Mouse (Mus musculus): ENCODE data around the gene Zfp865.
A peak's percentile ranks its signal among the peaks of the same experiment; 100 is the strongest.

Gene Zfp865

DNA sequence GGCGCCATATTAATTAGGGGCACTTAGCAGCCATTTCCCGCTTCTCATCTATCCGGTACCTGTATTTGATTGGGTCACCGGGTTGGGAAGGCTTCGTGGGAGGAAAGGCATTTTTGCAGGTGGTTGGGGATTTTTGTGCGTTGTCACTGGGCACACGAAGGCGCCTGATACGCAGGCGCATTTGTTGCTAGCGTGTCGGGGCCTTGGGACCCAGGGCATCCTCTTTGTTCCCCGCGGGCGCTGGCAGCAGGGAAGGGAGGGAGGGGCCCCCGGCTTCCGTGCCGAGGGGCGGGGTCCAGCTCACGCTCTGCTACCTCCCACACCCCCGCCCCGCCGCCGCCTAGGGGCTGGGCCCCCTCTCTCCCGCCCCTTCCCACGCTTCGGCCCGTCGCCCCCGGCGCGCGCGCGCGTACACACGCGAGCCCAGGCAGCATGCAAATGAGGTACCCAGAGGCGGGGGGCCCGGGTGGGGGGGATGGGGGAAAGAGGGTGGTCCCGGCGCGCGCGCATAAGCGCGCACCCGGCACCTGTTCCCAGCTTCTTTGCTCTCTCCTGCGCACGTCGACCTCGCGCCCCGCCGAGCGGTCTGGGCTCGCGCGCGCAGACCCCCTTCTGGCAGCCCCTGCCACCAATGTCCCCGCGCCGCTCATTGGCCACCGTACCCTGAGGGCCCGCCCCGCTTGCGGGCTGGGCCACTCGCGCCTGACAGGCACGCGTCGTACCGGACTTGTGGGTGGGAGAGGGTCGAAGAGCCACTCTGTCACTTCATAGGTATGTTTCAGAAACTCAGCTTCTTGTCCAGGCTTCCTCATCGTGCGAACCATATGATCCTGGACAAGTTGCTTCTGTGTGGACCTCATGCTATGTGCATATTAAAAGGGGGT lies 4.8 kb upstream of the Zfp865 start, which contains the start of gene Gm44973:
Gene Gm44973, plus strand, starts transcription at position 379 of the 884 bp plus-strand sequence.
- peak; percentile 99 for DNase-seq (ENCODE audit: low read depth)

DNA sequence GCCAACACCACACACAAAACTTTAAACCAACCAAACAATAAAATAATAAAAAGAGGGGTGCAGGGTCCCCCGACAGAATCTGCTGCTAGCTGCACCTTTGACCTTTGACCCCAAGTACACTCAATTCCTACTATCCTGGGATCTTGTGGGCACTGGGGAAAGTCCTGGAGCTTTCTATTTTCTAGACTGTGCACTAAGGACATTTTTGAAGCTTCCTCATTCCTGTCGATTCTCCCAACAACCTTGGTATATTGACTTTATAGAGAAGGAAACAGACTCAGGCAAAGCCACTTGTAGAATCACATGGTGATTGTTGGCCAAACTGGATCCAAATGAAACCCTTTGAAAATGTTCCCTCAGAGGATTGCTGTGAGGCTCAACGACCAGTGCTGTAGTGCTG lies 4.1 kb upstream of the Zfp865 start:
- DNase-seq (ENCODE audit: low read depth): no peak

DNA sequence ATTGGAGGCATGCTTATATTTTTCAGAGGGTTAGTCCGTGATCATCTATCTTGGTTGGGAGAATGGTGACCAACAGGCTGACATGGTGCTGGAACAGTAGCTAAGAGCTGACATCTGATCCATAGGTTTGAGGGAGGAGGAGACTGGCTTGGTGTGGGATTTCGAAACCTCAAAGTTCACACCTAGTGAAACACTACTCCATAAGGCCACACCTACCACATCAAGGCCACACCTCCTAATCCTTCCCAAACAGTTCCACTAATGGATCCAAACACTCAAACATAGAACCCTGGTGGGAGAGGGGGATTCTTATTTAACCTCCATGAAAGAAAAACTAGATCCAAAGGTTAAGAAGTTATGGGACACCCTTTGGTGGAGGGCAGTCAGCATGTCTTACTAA lies 3.3 kb upstream of the Zfp865 start:
- DNase-seq (ENCODE audit: low read depth): peak; percentile 32

- no peak for DNase-seq (ENCODE audit: low read depth)
These were observed 2.8 kb upstream of the Zfp865 start for GRCm38 (mm10) chr7:5017352-5017751.

DNA sequence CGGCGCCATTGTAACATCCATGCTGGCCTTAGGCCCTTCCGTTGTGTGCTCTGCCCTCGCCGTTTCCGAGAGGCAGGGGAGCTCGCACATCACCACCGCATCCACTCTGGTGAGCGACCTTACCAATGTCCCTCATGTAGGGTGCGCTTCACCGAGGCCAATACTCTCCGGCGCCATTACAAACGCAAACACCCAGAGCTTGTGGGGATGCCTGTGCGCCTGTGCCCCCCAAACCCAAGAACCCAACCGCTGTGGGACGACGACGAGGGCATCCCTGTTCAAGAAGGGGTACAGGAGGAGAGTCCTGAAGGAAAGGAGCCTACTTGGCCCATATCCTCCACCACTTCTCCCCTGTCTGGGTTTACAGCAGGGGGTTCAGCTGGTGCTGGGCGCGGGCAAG lies 2.2 kb upstream of the Zfp865 start:
- DNase-seq (ENCODE audit: low read depth): no peak

- peak; percentile 29 for DNase-seq (ENCODE audit: low read depth)
These were observed 600 bp upstream of the Zfp865 start for GRCm38 (mm10) chr7:5019576-5019975.

DNA sequence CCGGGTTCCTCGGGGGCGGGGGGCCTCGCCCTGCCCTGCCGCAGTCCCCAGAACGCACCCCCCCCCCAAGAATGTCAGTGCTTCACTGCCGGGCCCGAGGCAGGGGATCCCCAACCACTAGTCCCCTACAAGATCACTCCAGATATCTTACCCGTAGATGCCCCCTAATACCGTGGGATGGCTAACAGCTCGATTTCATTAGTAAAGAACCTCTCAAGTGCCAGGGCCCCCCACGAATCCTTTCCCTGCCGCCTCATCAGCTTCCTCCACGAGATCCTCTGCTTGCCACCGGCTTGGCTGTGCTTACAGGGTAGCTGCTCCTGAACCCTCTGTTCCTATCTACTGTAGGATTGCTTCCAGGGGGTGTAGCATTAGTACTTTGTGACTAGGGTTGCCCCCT lies 509 bp downstream of the Zfp865 start:
- peak; percentile 53 for DNase-seq (ENCODE audit: low read depth)

DNA sequence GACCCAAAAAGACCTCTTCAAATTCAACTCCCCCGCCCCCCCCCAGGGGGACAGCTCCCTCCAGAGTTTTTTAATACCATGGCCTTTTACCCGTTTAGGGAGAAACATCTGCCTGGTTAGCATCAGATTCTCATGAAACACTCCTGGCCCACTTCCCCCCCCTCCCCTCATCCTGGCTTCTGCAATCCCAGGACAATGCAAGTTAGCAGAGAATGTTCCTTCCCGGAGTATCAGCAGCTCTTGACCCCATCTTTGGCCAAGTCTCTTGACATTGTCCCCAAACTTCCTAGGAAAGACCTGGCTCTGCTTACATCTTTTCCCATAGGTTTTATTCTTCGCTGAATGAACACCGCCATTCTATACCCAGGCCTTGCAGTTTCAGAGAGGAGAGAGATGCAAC lies 1.0 kb downstream of the Zfp865 start:
- DNase-seq (ENCODE audit: low read depth): no peak

DNA sequence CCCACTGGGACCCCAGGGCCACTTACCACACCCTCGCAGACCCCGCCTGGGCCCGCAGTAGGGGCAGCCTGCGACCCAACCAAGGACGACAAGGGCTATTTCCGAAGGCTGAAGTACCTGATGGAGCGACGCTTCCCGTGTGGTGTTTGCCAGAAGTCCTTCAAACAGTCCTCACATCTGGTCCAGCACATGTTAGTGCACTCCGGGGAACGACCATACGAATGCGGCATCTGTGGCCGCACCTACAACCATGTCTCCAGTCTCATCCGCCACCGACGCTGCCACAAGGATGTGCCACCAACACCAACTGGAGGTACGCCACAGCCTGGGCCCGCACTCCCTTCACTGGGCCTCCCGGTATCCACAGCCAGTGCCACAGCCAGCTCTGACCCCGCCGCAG lies 9.4 kb downstream of the Zfp865 start:
- DNase-seq (ENCODE audit: low read depth): no peak

DNA sequence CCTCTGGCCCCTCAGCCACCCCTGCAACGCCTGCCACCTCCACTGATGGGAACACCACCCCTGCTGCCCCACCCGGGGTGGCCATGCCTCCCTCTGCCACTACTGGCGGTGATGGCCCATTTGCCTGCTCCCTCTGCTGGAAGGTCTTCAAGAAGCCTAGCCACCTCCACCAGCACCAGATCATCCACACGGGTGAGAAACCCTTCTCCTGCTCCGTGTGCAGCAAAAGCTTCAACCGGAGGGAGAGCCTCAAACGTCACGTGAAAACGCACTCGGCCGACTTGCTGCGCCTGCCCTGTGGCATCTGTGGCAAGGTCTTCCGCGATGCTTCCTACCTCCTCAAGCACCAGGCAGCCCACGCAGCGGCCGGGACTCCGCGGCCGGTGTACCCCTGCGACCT lies 9.8 kb downstream of the Zfp865 start:
- DNase-seq (ENCODE audit: low read depth): no peak

GRCm38 (mm10) chr7:5030554-5031275 lies 10.5 kb downstream of the Zfp865 start:
- DNase-seq (ENCODE audit: low read depth): no peak

- DNase-seq (ENCODE audit: low read depth): no peak
These were observed 11.3 kb downstream of the Zfp865 start for GRCm38 (mm10) chr7:5031496-5031895.

DNA sequence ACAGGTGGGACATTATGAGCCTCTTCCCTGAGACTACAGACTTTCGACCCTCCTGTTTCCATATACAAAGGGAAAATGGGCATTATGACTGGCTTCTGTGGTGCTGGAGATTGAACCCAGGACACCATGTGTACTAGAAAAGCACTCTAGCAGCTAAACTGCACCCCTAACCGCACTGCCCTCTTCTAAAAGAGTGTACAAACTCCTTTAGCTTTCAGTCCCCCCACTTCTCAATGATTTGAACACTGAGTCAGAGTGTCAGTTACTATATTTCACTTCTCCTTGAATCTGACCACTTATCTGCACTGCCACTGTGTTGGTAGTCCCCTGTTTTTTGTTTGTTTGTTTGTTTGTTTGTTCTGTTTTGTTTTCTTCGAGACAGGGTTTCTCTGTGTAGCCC lies 13.6 kb downstream of the Zfp865 start, which contains the start of gene 4632433K11Rik:
Gene 4632433K11Rik, plus strand, starts transcription at position 301 of the 400 bp plus-strand sequence.
- DNase-seq (ENCODE audit: low read depth): no peak

- no peak for DNase-seq (ENCODE audit: low read depth)
These were observed 15.5 kb downstream of the Zfp865 start for GRCm38 (mm10) chr7:5035628-5036027.

GRCm38 (mm10) chr7:5036136-5036535 lies 16.0 kb downstream of the Zfp865 start:
- DNase-seq (ENCODE audit: low read depth): no peak

DNA sequence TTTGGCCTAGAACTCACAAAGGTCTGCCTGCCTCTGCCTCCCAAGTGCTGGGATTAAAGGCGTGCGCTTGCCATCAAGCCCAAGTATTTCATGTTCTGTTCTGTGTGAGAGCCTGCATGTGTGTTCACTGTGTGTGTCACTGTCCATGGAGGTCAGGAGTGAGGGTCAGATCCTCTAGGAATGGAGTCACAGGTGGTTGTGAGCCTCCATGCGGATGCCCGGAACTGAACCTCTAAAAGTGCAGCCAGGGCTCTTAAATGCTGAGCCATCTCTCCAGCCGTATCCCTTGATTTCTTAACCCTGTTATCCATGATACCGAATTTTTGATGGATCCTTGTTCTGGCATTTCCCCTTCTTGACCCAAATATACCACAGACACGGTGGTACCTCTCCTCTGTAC lies 16.9 kb downstream of the Zfp865 start:
- DNase-seq (ENCODE audit: low read depth): no peak

DNA sequence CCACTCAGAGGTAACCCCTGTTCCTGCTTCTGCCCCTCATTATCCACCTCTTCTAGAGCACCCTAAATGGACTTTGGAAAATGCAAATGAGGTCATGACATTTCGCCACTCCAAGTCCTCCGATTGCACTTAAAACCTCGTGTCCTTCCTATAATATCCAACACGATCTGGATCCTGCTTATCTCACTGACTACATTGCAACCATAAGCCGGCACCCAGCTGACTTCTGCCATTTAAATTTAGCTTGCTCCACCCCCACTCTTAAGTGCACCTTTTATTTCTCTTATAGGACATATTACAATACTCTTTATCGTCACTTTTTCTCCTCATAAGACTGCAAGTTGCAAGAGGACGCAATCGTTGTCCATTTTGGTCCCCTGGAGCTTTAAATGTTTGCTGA lies 17.3 kb downstream of the Zfp865 start:
- no peak for DNase-seq (ENCODE audit: low read depth)

DNA sequence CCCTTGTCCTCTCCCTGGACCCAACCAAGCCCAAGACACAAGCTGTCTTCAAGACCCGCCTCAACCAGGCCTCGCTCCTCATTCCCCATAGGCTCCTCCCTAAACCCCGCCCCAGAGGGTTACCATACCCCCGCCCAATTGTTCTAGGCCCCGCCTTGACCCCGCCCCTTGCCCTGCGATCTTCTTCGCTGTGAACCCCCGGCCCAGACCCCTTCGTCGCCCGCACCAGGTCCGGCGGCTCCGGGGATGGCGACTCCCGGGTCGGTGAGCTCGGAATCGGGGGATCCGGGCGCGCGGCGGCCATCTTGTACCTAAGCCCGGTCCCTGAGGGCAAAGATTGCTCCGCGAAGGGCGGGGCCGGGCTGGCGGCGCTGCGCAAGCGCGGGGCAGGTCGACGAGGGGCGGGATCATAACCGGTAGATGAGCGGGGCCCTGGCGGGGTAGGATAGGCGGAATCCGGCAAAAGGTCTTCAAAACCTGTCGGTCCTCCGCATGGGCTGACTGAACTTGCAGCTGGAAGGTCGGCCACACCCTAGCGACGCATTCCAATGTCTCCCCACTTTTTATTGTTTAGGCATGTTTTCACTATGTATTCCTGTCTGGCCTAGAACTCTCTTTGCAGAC lies 18.0 kb downstream of the Zfp865 start, which contains the start of gene Zfp784:
Gene Zfp784, minus strand, starts transcription at position 338 of the 624 bp plus-strand sequence.
- DNase-seq (ENCODE audit: low read depth): peak; percentile 94

GRCm38 (mm10) chr7:5038940-5039339 lies 18.8 kb downstream of the Zfp865 start:
- DNase-seq (ENCODE audit: low read depth): peak; percentile 51

GRCm38 (mm10) chr7:5044981-5045380 lies 24.8 kb downstream of the Zfp865 start:
- peak; percentile 79 for DNase-seq (ENCODE audit: low read depth)

GRCm38 (mm10) chr7:5046112-5046511 lies 25.9 kb downstream of the Zfp865 start:
- DNase-seq (ENCODE audit: low read depth): no peak

GRCm38 (mm10) chr7:5047313-5047712 lies 27.1 kb downstream of the Zfp865 start:
- DNase-seq (ENCODE audit: low read depth): peak; percentile 80

Measured in 416B (cell line).